Mouse (Mus musculus): Measurements from ENCODE around the gene Uimc1. TPM values are rescaled to one million over a fixed set of nuclear protein-coding genes. Genes with fewer than 3 reads are reported as not detected.
A peak's percentile ranks its signal among the peaks of the same experiment; 100 is the strongest.

Uimc1 gene
- total RNA-seq, 1 experiment from 2014 or later, result 85.4 TPM

- ATAC-seq (replicated peaks in 1 of 2; ENCODE audit: insufficient read depth in 1 of 2, low FRiP score in 2 of 2, low TSS enrichment in 1 of 2, low read depth in 1 of 2, poor library complexity in 2 of 2, severe bottlenecking in 2 of 2), result no peak
These were observed 28.8 kb downstream of the Uimc1 start for GRCm38 (mm10) chr13:55071322-55071721.

GRCm38 (mm10) chr13:55069719-55070118 is 30.4 kb downstream of the Uimc1 start:
- ATAC-seq (replicated peaks in 1 of 2; ENCODE audit: insufficient read depth in 1 of 2, low FRiP score in 2 of 2, low TSS enrichment in 1 of 2, low read depth in 1 of 2, poor library complexity in 2 of 2, severe bottlenecking in 2 of 2), result no peak

- ATAC-seq (replicated peaks in 1 of 2; ENCODE audit: insufficient read depth in 1 of 2, low FRiP score in 2 of 2, low TSS enrichment in 1 of 2, low read depth in 1 of 2, poor library complexity in 2 of 2, severe bottlenecking in 2 of 2), result no peak
These were observed 36.8 kb downstream of the Uimc1 start for GRCm38 (mm10) chr13:55063276-55063675.

GRCm38 (mm10) chr13:55058042-55058441 is 42.1 kb downstream of the Uimc1 start:
- ATAC-seq (replicated peaks in 1 of 2; ENCODE audit: insufficient read depth in 1 of 2, low FRiP score in 2 of 2, low TSS enrichment in 1 of 2, low read depth in 1 of 2, poor library complexity in 2 of 2, severe bottlenecking in 2 of 2), result no peak

- ATAC-seq (replicated peaks in 1 of 2; ENCODE audit: insufficient read depth in 1 of 2, low FRiP score in 2 of 2, low TSS enrichment in 1 of 2, low read depth in 1 of 2, poor library complexity in 2 of 2, severe bottlenecking in 2 of 2), result no peak
These were observed 52.4 kb downstream of the Uimc1 start for GRCm38 (mm10) chr13:55047706-55048105.

GRCm38 (mm10) chr13:55040016-55040415 is 60.1 kb downstream of the Uimc1 start:
- peak; percentile 98 to 99 for ATAC-seq (replicated peaks in 1 of 2; ENCODE audit: insufficient read depth in 1 of 2, low FRiP score in 2 of 2, low TSS enrichment in 1 of 2, low read depth in 1 of 2, poor library complexity in 2 of 2, severe bottlenecking in 2 of 2)

GRCm38 (mm10) chr13:55024215-55024614 is 75.9 kb downstream of the Uimc1 start:
- no peak for ATAC-seq (replicated peaks in 1 of 2; ENCODE audit: insufficient read depth in 1 of 2, low FRiP score in 2 of 2, low TSS enrichment in 1 of 2, low read depth in 1 of 2, poor library complexity in 2 of 2, severe bottlenecking in 2 of 2)

- ATAC-seq (replicated peaks in 1 of 2; ENCODE audit: insufficient read depth in 1 of 2, low FRiP score in 2 of 2, low TSS enrichment in 1 of 2, low read depth in 1 of 2, poor library complexity in 2 of 2, severe bottlenecking in 2 of 2), result peak; percentile 46 to 54; a peak in 2 of 4 replicates
These were observed 77.4 kb downstream of the Uimc1 start for GRCm38 (mm10) chr13:55022715-55023114.

GRCm38 (mm10) chr13:55022256-55022655 is 77.8 kb downstream of the Uimc1 start:
- no peak for ATAC-seq (replicated peaks in 1 of 2; ENCODE audit: insufficient read depth in 1 of 2, low FRiP score in 2 of 2, low TSS enrichment in 1 of 2, low read depth in 1 of 2, poor library complexity in 2 of 2, severe bottlenecking in 2 of 2)

GRCm38 (mm10) chr13:55021194-55021779 is 78.8 kb downstream of the Uimc1 start, which contains the start of gene Hk3:
Gene Hk3, minus strand, starts transcription at chr13:55021385.
- ATAC-seq (replicated peaks in 1 of 2; ENCODE audit: insufficient read depth in 1 of 2, low FRiP score in 2 of 2, low TSS enrichment in 1 of 2, low read depth in 1 of 2, poor library complexity in 2 of 2, severe bottlenecking in 2 of 2), result peak; percentile 33 to 34

GRCm38 (mm10) chr13:55020051-55020450 is 80.0 kb downstream of the Uimc1 start:
- peak in 1 of 2 experiments; percentile 25; a peak in 1 of 4 replicates for ATAC-seq (replicated peaks in 1 of 2; ENCODE audit: insufficient read depth in 1 of 2, low FRiP score in 2 of 2, low TSS enrichment in 1 of 2, low read depth in 1 of 2, poor library complexity in 2 of 2, severe bottlenecking in 2 of 2)

GRCm38 (mm10) chr13:55019181-55019580 is 80.9 kb downstream of the Uimc1 start:
- no peak for ATAC-seq (replicated peaks in 1 of 2; ENCODE audit: insufficient read depth in 1 of 2, low FRiP score in 2 of 2, low TSS enrichment in 1 of 2, low read depth in 1 of 2, poor library complexity in 2 of 2, severe bottlenecking in 2 of 2)

GRCm38 (mm10) chr13:55018700-55019099 is 81.4 kb downstream of the Uimc1 start:
- no peak for ATAC-seq (replicated peaks in 1 of 2; ENCODE audit: insufficient read depth in 1 of 2, low FRiP score in 2 of 2, low TSS enrichment in 1 of 2, low read depth in 1 of 2, poor library complexity in 2 of 2, severe bottlenecking in 2 of 2)

- ATAC-seq (replicated peaks in 1 of 2; ENCODE audit: insufficient read depth in 1 of 2, low FRiP score in 2 of 2, low TSS enrichment in 1 of 2, low read depth in 1 of 2, poor library complexity in 2 of 2, severe bottlenecking in 2 of 2), result peak; percentile 17 to 23; a peak in 1 of 4 replicates
These were observed 82.1 kb downstream of the Uimc1 start for GRCm38 (mm10) chr13:55017898-55018599.

- ATAC-seq (replicated peaks in 1 of 2; ENCODE audit: insufficient read depth in 1 of 2, low FRiP score in 2 of 2, low TSS enrichment in 1 of 2, low read depth in 1 of 2, poor library complexity in 2 of 2, severe bottlenecking in 2 of 2), result no peak
These were observed 82.8 kb downstream of the Uimc1 start for GRCm38 (mm10) chr13:55017154-55017897.

- no peak for ATAC-seq (replicated peaks in 1 of 2; ENCODE audit: insufficient read depth in 1 of 2, low FRiP score in 2 of 2, low TSS enrichment in 1 of 2, low read depth in 1 of 2, poor library complexity in 2 of 2, severe bottlenecking in 2 of 2)
These were observed 85.6 kb downstream of the Uimc1 start for GRCm38 (mm10) chr13:55014451-55014850.

- ATAC-seq (replicated peaks in 1 of 2; ENCODE audit: insufficient read depth in 1 of 2, low FRiP score in 2 of 2, low TSS enrichment in 1 of 2, low read depth in 1 of 2, poor library complexity in 2 of 2, severe bottlenecking in 2 of 2), result peak; percentile 43 to 56; a peak in 2 of 4 replicates
These were observed 86.3 kb downstream of the Uimc1 start for GRCm38 (mm10) chr13:55013702-55014344.
